Mouse (Mus musculus) megakaryocyte-erythroid progenitor cell, adult 5-6 weeks (primary cell): ENCODE data around the gene Rps29. TPM values are rescaled to one million over a fixed set of nuclear protein-coding genes. Genes with fewer than 3 reads are reported as not detected.

ENCODE experiments used
- ATAC-seq: replicated peaks from 2 replicates; pipeline ENCODE4 v1.8.0; 2016; ENCODE audit warnings: mild to moderate bottlenecking, inconsistent platforms; ENCODE audit not compliant: severe bottlenecking, poor library complexity, low FRiP score, low TSS enrichment
- total RNA-seq, 2 experiments: library from RNA; stranded (forward) in 1 of 2; stranded (reverse) in 1 of 2; fragments of 200-1000, 215-1000 nt in 1 of 2; fragments of >200 nt in 1 of 2; fragmentation: Nextera tagmentation in 1 of 2; gene quantifications; 2 replicates each; pipeline ENCODE4 v1.2.3; 2014 to 2017

Gene Rps29
- 4,414 and 4,457 TPM in 2 replicates for total RNA-seq (2014; fragmentation: Nextera tagmentation)
- total RNA-seq (2017): 1,975 and 2,681 TPM in 2 replicates

GRCm38 (mm10) chr12:69158765-69159577, at the start of gene Rps29:
Rps29 (minus strand) TSS chr12:69159186.
- peak; percentile 93 for ATAC-seq

GRCm38 (mm10) chr12:69208520-69208919, 49.5 kb upstream of the Rps29 start:
- ATAC-seq: no peak

DNA sequence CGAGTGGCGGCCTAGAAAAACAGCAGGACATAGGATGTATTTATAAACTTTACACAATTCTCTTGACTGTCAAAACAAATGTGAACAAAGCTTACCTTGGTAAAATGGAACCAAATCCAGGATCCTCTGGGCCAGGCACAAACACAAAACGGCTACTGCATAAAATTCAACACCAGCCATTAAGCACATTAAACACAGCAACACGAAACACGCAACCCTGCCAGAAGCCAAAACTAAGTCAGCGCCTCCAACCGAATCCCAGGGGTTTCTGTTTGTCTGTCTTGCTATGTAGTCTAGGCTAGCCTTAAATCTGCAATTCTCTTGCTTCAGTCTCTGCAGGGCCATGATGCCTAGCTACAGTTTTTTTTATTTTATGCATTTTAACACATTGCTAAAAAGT, 48.9 kb upstream of the Rps29 start:
- ATAC-seq: no peak

- ATAC-seq: no peak
Measured at GRCm38 (mm10) chr12:69207396-69207795, 48.4 kb upstream of the Rps29 start.

GRCm38 (mm10) chr12:69204052-69204833, 45.3 kb upstream of the Rps29 start, which contains the start of gene Gm49384:
Gm49384 (minus strand) TSS chr12:69204267.
- ATAC-seq: no peak

DNA sequence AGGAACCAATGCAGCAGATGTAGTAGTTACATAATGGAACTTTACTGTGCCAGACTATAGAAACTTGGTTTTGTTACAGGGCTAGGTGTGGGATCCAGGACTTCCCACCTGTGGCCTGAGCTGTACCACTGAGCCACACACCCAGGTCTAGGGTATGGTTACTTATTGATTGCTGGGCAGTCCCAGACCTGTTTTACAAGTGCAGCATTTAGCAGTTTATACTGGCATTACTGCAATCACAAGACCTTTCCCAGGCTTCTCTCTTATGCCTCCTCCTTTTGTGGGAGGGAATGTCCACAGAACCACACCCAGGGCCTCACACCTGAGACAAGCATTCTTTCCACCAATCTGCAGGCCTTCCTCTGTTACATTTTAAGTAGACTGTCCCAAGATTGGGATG, 40.0 kb upstream of the Rps29 start:
- ATAC-seq: no peak

DNA sequence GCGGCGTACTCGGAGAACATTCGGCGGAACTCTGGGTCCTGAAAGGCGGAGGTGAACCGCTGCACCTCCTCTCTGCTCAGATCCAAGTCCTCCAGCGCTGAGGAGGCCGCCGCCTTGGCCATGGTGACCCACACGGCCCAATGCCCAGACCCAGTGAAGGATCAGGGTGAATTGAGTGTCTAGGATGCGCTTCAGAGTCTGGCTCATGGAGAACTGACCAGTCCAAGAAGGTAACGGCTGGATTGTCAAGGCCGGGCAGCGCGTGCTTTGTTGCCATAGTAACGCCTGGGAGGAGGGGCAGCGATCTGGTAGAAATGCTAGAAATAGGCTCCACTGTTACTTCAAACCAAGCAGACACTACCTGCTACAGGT, 39.2 kb upstream of the Rps29 start, which contains the start of gene Dnaaf2:
Gene Dnaaf2, minus strand, starts transcription at position 266 of the 372 bp plus-strand sequence.
- ATAC-seq: peak; percentile 60

DNA sequence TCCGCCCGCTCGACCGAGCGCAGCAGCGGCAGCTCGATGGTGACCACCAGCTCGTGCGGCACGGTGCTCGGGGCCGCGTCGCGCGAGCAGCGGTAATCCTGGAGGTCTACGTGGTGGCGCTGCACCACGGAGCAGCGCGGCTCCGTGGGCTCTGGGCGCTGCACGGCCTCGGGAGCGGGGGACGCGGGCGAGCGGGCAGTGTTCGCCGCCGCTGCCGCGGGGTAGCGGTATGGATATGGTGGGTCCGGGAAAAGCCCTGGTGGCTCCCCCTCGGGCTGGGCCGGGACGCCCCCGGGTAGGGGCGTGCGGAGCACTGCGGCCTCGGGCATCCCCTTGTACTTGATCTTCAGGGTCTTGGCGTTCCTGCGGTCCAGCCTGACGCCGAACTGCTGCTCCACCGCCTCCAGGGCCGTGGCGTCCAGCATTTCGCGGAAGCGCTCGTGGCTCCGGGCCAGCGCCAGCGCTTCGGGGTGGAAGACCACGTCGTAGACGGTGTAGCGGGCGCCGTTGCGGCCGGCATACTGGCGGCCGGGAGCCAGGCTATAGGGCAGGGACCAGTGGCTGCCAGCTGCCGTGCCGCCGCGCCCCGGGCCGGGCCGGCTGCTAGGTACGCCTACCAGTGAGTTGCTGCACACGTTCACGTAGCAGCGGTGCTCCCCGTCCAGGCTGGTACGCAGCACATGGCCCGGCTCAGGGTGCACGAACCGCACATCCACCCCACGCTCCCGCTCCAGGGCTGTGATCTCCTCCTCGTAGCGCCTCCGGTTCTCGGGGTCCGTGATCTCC, 38.6 kb upstream of the Rps29 start:
- peak; percentile 90 for ATAC-seq

DNA sequence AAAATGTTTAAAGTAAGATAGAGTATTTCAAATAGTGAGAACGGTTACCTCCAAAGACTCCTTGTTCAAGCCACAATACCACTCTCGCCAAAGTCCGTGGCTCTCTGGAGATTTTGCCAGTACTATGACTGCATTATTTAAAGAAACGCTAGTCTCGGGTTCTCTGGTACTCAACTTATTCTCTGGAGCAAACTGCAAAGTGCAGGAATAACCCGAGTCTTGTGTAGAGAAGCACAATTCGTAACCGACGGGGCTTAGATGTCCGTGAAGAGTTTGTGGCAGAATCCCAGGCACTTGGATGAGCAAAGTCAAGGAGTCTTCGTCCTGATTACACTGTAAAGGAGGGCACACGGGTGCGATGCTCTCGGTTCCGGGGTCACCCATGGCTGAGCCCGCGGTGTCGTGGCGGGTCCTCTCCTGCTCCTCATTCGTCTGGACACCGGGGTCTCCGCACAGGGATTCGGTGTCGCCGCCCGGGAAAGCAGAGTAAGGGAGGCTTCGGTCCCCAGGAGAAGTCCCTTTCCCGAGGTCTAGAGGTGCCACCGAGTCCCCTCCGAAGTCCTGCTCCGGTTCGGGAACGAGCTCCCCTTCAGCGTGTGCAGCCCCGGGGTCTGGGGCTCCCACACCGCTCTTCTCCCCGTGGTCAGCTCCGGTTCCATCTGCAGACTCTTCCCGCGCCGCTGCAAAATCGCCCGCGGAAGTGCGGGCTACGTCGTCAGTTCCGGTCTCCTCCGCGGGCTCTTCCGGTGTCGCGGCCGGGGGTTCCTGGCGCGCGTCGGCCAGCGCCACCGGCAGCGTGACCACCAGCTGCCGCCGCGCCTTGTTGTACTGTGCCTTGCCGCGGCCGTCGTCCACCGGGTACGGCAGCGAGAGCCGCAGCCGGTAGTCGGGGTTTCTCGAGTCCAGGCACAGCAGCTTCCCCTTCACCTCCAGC, 37.7 kb upstream of the Rps29 start, which contains the start of gene Gm49383:
Gene Gm49383, minus strand, starts transcription at position 661 of the 934 bp plus-strand sequence.
- peak; percentile 73 for ATAC-seq

DNA sequence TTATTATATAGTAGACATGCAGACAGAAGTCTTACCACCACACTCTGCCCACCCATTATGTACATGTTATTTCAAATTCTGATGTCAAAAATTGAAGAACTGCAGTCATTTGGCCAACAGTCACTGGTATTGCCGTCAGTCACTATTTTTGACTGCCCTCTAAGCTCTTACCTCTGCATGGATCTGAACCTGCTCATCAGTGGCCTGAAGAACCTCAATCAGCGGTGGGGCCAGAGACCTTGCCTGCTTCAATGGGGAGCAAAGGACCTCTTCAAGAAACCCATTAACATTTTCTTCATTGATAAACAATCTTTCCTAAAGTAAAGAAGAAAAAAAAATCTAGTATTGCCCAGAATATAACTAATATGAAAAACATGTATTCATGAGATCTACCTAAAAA, 33.7 kb upstream of the Rps29 start:
- no peak for ATAC-seq

DNA sequence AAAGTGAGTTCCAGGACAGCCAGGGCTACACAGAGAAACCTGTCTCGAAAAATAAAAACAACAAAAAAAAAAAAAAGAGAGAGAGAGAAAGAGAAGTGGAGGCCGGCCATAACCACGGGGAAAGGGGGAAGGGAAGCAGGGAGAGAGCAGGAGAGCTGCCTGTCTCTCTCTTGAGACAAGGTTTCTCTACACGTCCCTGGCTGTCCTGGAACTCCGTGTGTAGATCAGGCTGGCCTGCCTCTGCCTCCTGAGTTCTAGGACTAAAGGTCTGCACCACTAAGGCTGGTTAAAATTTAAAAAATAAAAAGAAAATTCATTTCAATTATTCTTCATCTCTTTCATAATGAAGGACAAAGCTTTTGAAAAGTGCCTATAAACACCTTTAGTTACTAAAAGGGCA, 32.4 kb upstream of the Rps29 start:
- no peak for ATAC-seq

GRCm38 (mm10) chr12:69190522-69190921, 31.5 kb upstream of the Rps29 start:
- ATAC-seq: peak; percentile 62

- no peak for ATAC-seq
Measured at GRCm38 (mm10) chr12:69190074-69190473, 31.1 kb upstream of the Rps29 start.

GRCm38 (mm10) chr12:69186811-69187471, 28.0 kb upstream of the Rps29 start:
- ATAC-seq: no peak

DNA sequence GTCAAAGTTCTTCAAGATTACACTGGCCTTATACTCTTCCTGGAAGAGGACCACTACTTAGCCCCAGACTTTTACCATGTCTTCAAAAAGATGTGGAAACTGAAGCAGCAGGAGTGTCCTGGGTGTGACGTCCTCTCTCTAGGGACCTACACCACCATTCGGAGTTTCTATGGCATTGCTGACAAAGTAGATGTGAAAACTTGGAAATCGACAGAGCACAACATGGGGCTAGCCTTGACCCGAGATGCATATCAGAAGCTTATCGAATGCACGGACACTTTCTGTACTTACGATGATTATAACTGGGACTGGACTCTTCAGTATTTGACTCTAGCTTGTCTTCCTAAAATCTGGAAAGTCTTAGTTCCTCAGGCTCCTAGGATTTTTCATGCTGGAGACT, 26.4 kb upstream of the Rps29 start:
- no peak for ATAC-seq

DNA sequence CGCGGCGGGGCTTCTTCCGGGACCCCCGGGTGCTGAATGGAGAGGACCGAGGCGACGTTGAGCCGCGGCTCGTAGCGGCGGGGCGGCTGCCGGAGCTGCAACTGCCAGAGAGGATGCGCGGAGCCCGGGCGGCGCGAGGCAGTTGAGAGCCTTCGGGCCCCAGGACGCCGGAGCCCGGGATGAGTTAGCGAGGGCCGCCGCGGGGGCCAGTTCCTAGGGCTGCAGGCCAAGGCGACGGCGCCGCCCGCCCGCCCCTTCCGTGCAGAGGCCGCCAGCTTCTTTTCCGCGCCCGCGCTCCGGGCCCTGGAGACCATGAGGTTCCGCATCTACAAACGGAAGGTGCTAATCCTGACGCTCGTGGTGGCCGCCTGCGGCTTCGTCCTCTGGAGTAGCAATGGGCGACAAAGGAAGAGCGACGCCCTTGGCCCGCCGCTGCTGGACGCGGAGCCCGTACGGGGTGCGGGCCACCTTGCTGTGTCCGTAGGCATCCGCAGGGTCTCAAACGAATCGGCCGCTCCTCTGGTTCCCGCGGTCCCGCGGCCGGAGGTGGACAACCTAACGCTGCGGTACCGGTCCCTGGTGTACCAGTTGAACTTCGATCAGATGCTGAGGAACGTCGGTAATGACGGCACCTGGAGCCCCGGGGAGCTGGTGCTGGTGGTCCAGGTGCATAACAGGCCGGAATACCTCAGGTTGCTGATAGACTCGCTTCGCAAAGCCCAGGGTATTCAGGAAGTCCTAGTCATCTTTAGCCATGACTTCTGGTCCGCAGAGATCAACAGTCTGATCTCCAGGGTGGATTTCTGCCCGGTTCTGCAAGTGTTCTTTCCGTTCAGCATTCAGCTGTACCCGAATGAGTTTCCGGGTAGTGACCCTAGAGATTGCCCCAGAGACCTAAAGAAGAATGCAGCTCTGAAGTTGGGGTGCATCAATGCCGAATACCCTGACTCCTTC, 25.6 kb upstream of the Rps29 start:
- peak; percentile 32 for ATAC-seq
